In genomic region chr6:52954861-52955260, GRCm38 (mm10) we compare ENCODE assay signal across 18 mouse cellular contexts.
DNase-seq lines count a peak whose midpoint lies in the region; ATAC-seq and TF ChIP-seq lines count a peak whose summit lies in the region.
"Had no signal": no experiment of that assay in that cellular context is flagged by ENCODE, and none has a peak within 500 bp of the region (broad histone marks: within the 10 kb centered on the region; RNA-seq: fewer than 3 reads in every experiment).

No protein-coding gene starts in this region.

- no peak overlapping the region for H3K4me3 ChIP-seq in heart, adult 2 months
- H3K4me3 ChIP-seq in heart, embryonic 10.5 days: no peak overlapping the region
- H3K4me3 ChIP-seq in liver, embryonic 16.5 days (ENCODE audit: low read depth, low read length): no peak overlapping the region
- no peak overlapping the region for H3K4me3 ChIP-seq in liver, embryonic 11.5 days (ENCODE audit: low read depth, low read length)
- H3K4me3 ChIP-seq in bone marrow macrophage, adult 2 months (ENCODE audit: insufficient read depth, low read length): no peak overlapping the region
- H3K4me3 ChIP-seq in macrophage (ENCODE audit: inconsistent target): no peak overlapping the region
- H3K4me3 ChIP-seq in forebrain, embryonic 11.5 days (ENCODE audit: low read depth, low read length): no peak overlapping the region
- H3K4me3 ChIP-seq: embryonic facial prominence, embryonic 15.5 days; limb, embryonic 13.5 days had no signal

- no peak for TF ChIP-seq POLR2A in heart, adult 2 months (IDR thresholded peaks at IDR 0.05; ENCODE audit: insufficient read depth, low read depth, low read length)
- TF ChIP-seq POLR2A in bone marrow macrophage, adult 2 months (IDR thresholded peaks at IDR 0.05; ENCODE audit: borderline replicate concordance, low read depth, low read length): no peak

- H3K36me3 ChIP-seq in heart, adult 2 months (ENCODE audit: control insufficient read depth, insufficient read depth, low read length): no peaks in the 10 kb centered on the region
- no peaks in the 10 kb centered on the region for H3K36me3 ChIP-seq in heart, embryonic 10.5 days
- no peaks in the 10 kb centered on the region for H3K36me3 ChIP-seq in liver, embryonic 16.5 days (ENCODE audit: control insufficient read depth, insufficient read depth)
- no peaks in the 10 kb centered on the region for H3K36me3 ChIP-seq in liver, embryonic 11.5 days (ENCODE audit: control insufficient read depth, insufficient read depth, low read length)
- H3K36me3 ChIP-seq in macrophage (ENCODE audit: inconsistent target): no peaks in the 10 kb centered on the region
- no peaks in the 10 kb centered on the region for H3K36me3 ChIP-seq in forebrain, embryonic 11.5 days (ENCODE audit: control insufficient read depth, insufficient read depth, low read length)
- H3K36me3 ChIP-seq: embryonic facial prominence, embryonic 15.5 days; G1E; limb, embryonic 13.5 days had no signal

- peaks cover 8% of the 10 kb centered on the region for H3K4me1 ChIP-seq in heart, adult 2 months (ENCODE audit: control insufficient read depth, insufficient read depth, low read length)
- peaks cover 34% of the 10 kb centered on the region for H3K4me1 ChIP-seq in heart, embryonic 10.5 days
- H3K4me1 ChIP-seq in liver, embryonic 16.5 days (ENCODE audit: control insufficient read depth, low read depth, low read length): no peaks in the 10 kb centered on the region; the same call in 1 of the 2 replicates
- H3K4me1 ChIP-seq in liver, embryonic 11.5 days (replicated peaks; ENCODE audit: control insufficient read depth, insufficient read depth, low read length): 0 out of 2 replicates have a peak, but pooled peaks cover 3% of the 10 kb centered on the region
- peaks cover 23% of the 10 kb centered on the region for H3K4me1 ChIP-seq in bone marrow macrophage, adult 2 months (ENCODE audit: control insufficient read depth, insufficient read depth, low read length)
- 0 out of 2 replicates have a peak, but pooled peaks cover 2% of the 10 kb centered on the region for H3K4me1 ChIP-seq in forebrain, embryonic 11.5 days (replicated peaks; ENCODE audit: control insufficient read depth, insufficient read depth, low read length)

- no peaks in the 10 kb centered on the region for H3K27me3 ChIP-seq in heart, adult 2 months (ENCODE audit: control insufficient read depth, insufficient read depth, low read length)
- H3K27me3 ChIP-seq in heart, embryonic 10.5 days (ENCODE audit: insufficient read depth, poor library complexity, severe bottlenecking): no peaks in the 10 kb centered on the region
- no peaks in the 10 kb centered on the region for H3K27me3 ChIP-seq in liver, embryonic 16.5 days (ENCODE audit: control insufficient read depth, insufficient read depth, low read depth, low read length)
- H3K27me3 ChIP-seq in liver, embryonic 11.5 days (replicated peaks; ENCODE audit: control insufficient read depth, insufficient read depth, low read length): no peaks in the 10 kb centered on the region
- no peaks in the 10 kb centered on the region for H3K27me3 ChIP-seq in forebrain, embryonic 11.5 days (ENCODE audit: control insufficient read depth, insufficient read depth, low read length)
- H3K27me3 ChIP-seq: embryonic facial prominence, embryonic 15.5 days; limb, embryonic 13.5 days had no signal

- no peak for TF ChIP-seq CTCF in heart, adult 2 months (IDR thresholded peaks at IDR 0.05)
- no peak for TF ChIP-seq CTCF in bone marrow macrophage, adult 2 months (IDR thresholded peaks at IDR 0.05; ENCODE audit: low read depth, low read length)

- peak overlapping the region; percentile 15 for H3K27ac ChIP-seq in heart, adult 2 months
- H3K27ac ChIP-seq in heart, embryonic 10.5 days: no peak overlapping the region
- peak overlapping the region; percentile 45 for H3K27ac ChIP-seq in liver, embryonic 16.5 days (ENCODE audit: low read length)
- no peak overlapping the region for H3K27ac ChIP-seq in liver, embryonic 11.5 days (ENCODE audit: low read depth, low read length)
- peak overlapping the region; percentile 64 for H3K27ac ChIP-seq in bone marrow macrophage, adult 2 months (ENCODE audit: insufficient read depth, low read depth, low read length)
- H3K27ac ChIP-seq in macrophage: peak overlapping the region; percentile 68
- no peak overlapping the region for H3K27ac ChIP-seq in forebrain, embryonic 11.5 days (ENCODE audit: low read depth, low read length)
- H3K27ac ChIP-seq: embryonic facial prominence, embryonic 15.5 days; hindbrain, embryonic 14.5 days; kidney, postnatal 0 days; limb, embryonic 13.5 days had no signal

- no peak for ATAC-seq in liver, embryonic 16.5 days (ENCODE audit: low read depth)
- ATAC-seq in liver, embryonic 11.5 days (replicated peaks; ENCODE audit: low FRiP score): no peak
- ATAC-seq in forebrain, embryonic 11.5 days (replicated peaks; ENCODE audit: low FRiP score): no peak
- ATAC-seq: forebrain, postnatal 0 days had no signal

- no peak overlapping the region for H3K9ac ChIP-seq in heart, adult 2 months (ENCODE audit: low read depth, low read length)
- no peak overlapping the region for H3K9ac ChIP-seq in liver, embryonic 16.5 days (ENCODE audit: low read depth, low read length)
- H3K9ac ChIP-seq in liver, embryonic 11.5 days (ENCODE audit: low read depth, low read length): no peak overlapping the region
- no peak overlapping the region for H3K9ac ChIP-seq in forebrain, embryonic 11.5 days (ENCODE audit: low read length)
- H3K9ac ChIP-seq: embryonic facial prominence, embryonic 15.5 days; forebrain, postnatal 0 days; hindbrain, embryonic 14.5 days; limb, embryonic 13.5 days had no signal

- H3K4me2 ChIP-seq in liver, embryonic 16.5 days (ENCODE audit: low read depth, low read length): no peak overlapping the region
- H3K4me2 ChIP-seq in liver, embryonic 11.5 days: no peak overlapping the region
- H3K4me2 ChIP-seq in forebrain, embryonic 11.5 days (ENCODE audit: low read depth, low read length, severe bottlenecking): no peak overlapping the region
- H3K4me2 ChIP-seq: embryonic facial prominence, embryonic 15.5 days; hindbrain, embryonic 14.5 days; limb, embryonic 13.5 days; midbrain, embryonic 11.5 days had no signal

- TF ChIP-seq EP300 in heart, adult 2 months (IDR thresholded peaks at IDR 0.05; ENCODE audit: insufficient read depth, low read depth, low read length): no peak

- intact Hi-C loops in heart, adult 2 months (cut with DNase I): no loop called here

- DNase-seq in heart, adult 2 months: no peak
- no peak for DNase-seq in heart, embryonic 10.5 days (ENCODE audit: low spot score)
- DNase-seq in liver, embryonic 11.5 days (ENCODE audit: low spot score): no peak
- DNase-seq in forebrain, embryonic 11.5 days (ENCODE audit: low spot score): no peak
- no peak for DNase-seq in right cerebral cortex, postnatal 36 days (ENCODE audit: low spot score in 2 of 2)
- DNase-seq: cerebellum, postnatal 36 days; forebrain, postnatal 0 days; kidney, adult 18-20 months; retina, postnatal 1 day had no signal

- no peaks in the 10 kb centered on the region for H3K9me3 ChIP-seq in heart, embryonic 10.5 days
- H3K9me3 ChIP-seq in liver, embryonic 16.5 days (replicated peaks; ENCODE audit: control insufficient read depth, low read length): no peaks in the 10 kb centered on the region
- no peaks in the 10 kb centered on the region for H3K9me3 ChIP-seq in liver, embryonic 11.5 days (ENCODE audit: control insufficient read depth, low read length)
- H3K9me3 ChIP-seq in forebrain, embryonic 11.5 days (ENCODE audit: control insufficient read depth, low read length): no peaks in the 10 kb centered on the region
- H3K9me3 ChIP-seq: embryonic facial prominence, embryonic 15.5 days; G1E; limb, embryonic 13.5 days had no signal

- H3K79me2 ChIP-seq in heart, adult 2 months (replicated peaks; ENCODE audit: control insufficient read depth, insufficient read depth, low read length): no peaks in the 10 kb centered on the region
- no peaks in the 10 kb centered on the region for H3K79me2 ChIP-seq in macrophage (ENCODE audit: inconsistent target)

- 98% methylated on average over 3 of the region's 3 CpGs for WGBS in heart, adult 2 months
- WGBS in heart, embryonic 10.5 days: 84% methylated on average over 3 of the region's 3 CpGs
- WGBS in liver, embryonic 16.5 days (ENCODE audit: insufficient replicate concordance): 67% methylated on average over 3 of the region's 3 CpGs
- 86% methylated on average over 3 of the region's 3 CpGs for WGBS in liver, embryonic 11.5 days
- 97% methylated on average over 3 of the region's 3 CpGs for WGBS in macrophage (ENCODE audit: missing documents)
- WGBS in forebrain, embryonic 11.5 days: 94% methylated on average over 3 of the region's 3 CpGs

Comparison
In these comparisons a context has a peak if more than half of its experiments do, and no peak if none do; other contexts are left out.
1. H3K27ac ChIP-seq: peak in heart, adult 2 months (single experiment), liver, embryonic 16.5 days (single experiment), bone marrow macrophage, adult 2 months (single experiment) and macrophage (single experiment); none in heart, embryonic 10.5 days (single experiment), liver, embryonic 11.5 days (single experiment) and forebrain, embryonic 11.5 days (single experiment).